Mouse (Mus musculus) intestine, embryonic 15.5 days (tissue): ENCODE results near the gene Uckl1. TPM values are rescaled to one million over a fixed set of nuclear protein-coding genes. Genes with fewer than 3 reads are reported as not detected.

Experiments
- ATAC-seq: fragments of 200-750 bp; cut with Nextera tagmentation; 2 replicates; pipeline ENCODE4 v1.8.0; 2017; ENCODE audit warnings: moderate TSS enrichment, moderate library complexity
- H3K27ac ChIP-seq: fragments of 300-500 bp; sonication (generic); 2 replicates; pipeline ENCODE4 v1.5.1; 2015; ENCODE audit warnings: mild to moderate bottlenecking, inconsistent platforms
- H3K27me3 ChIP-seq: fragments of 300-500 bp; sonication (generic); replicated peaks from 2 replicates; pipeline ENCODE4 v1.6.1; 2015; ENCODE audit warnings: inconsistent platforms
- H3K36me3 ChIP-seq: fragments of 300-500 bp; sonication (generic); 2 replicates; pipeline ENCODE4 v1.6.1; 2015; ENCODE audit warnings: inconsistent platforms
- H3K4me1 ChIP-seq: fragments of 300-500 bp; sonication (generic); replicated peaks from 2 replicates; pipeline ENCODE4 v1.6.1; 2015; ENCODE audit warnings: inconsistent platforms
- H3K4me2 ChIP-seq: fragments of 300-500 bp; sonication (generic); replicated peaks from 2 replicates; pipeline ENCODE4 v1.6.1; 2015; ENCODE audit warnings: mild to moderate bottlenecking, inconsistent platforms
- H3K4me3 ChIP-seq: fragments of 300-500 bp; sonication (generic); replicated peaks from 2 replicates; pipeline ENCODE4 v1.5.1; 2015; ENCODE audit warnings: inconsistent platforms
- H3K9ac ChIP-seq: fragments of 300-500 bp; sonication (generic); 2 replicates; pipeline ENCODE4 v1.6.1; 2015; ENCODE audit warnings: inconsistent platforms
- H3K9me3 ChIP-seq: fragments of 300-500 bp; sonication (generic); 2 replicates; pipeline ENCODE4 v1.6.1; 2016; ENCODE audit warnings: inconsistent platforms
- WGBS: fragments of 180-500 bp; shearing (Covaris S2); methylation state at CpG from one replicate; pipeline ENCODE4 v1.1.7; 2015; 5-methylcytosine and 5-hydroxymethylcytosine counted together
- polyA plus RNA-seq: library from polyadenylated mRNA; unstranded; fragments of >200 nt; fragmentation: Nextera tagmentation; extraction: Ambion mirVana; gene quantifications from 2 replicates; pipeline ENCODE4 v1.2.1, GENCODE M21; 2015

The Uckl1 gene
- polyA plus RNA-seq, 1 experiment from 2014 or later: 57.4 TPM

DNA sequence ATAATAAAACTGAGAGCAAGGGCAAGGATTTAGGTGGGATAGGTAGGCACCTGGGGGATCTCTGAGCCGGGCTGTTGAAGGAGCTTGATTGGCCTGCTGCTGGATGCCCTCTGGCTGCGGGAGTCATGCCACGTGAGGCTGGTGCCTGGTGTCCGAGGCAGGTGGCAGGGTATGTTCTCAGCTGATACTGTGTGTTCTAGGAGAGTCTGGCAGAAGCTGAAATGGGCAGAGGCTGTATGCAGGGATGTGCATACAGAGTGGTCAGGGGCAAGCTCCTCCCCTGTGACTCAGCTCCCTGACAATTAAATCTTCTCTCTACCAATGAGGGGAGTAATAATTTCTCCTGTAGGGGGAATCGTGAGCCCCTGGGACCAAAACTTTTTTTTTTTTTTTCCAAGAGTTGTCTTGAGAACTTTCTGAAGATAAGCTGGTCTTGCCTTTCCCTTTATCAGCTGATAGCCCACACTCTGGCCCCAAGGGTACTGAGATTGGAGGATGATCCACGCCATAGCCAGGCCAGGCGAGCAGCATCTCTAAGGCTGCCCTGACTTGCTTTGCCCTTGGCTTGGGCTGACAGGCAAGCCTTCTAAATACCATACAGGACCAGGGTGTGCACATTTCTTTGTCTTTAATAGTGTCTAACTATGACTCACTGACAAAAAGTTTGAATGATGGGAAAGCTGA is 12.8 kb upstream of the Uckl1 start:
- Histone ChIP-seq H3K9me3 (no peaks in the 10 kb centered on the region), H3K36me3 (no peaks in the 10 kb centered on the region), H3K27me3 (0 out of 2 replicates have a peak, but pooled peaks cover 3% of the 10 kb centered on the region), H3K4me1 (peaks cover 22% of the 10 kb centered on the region), H3K4me2 (peak overlapping the region; percentile 72; the same call in 1 of the 2 replicates), H3K9ac (0 out of 2 replicates have a peak overlapping the region, but pooled peaks have one; percentile 5), H3K27ac (no peak overlapping the region), H3K4me3 (no peak overlapping the region)
- ATAC-seq: no peak
- 71% methylated on average over 7 of the region's 7 CpGs for WGBS

- Histone ChIP-seq H3K4me3 (no peak overlapping the region), H3K9me3 (no peaks in the 10 kb centered on the region), H3K4me2 (no peak overlapping the region), H3K9ac (no peak overlapping the region), H3K4me1 (peaks cover 20% of the 10 kb centered on the region), H3K27ac (no peak overlapping the region), H3K27me3 (0 out of 2 replicates have a peak, but pooled peaks cover 3% of the 10 kb centered on the region), H3K36me3 (no peaks in the 10 kb centered on the region)
- no peak for ATAC-seq
- WGBS: 49% methylated on average over 6 of the region's 6 CpGs
Observed at GRCm38 (mm10) chr2:181596221-181596960, 11.7 kb upstream of the Uckl1 start.

- no peaks in the 10 kb centered on the region for H3K36me3 ChIP-seq
- H3K27ac ChIP-seq: no peak overlapping the region
- H3K4me2 ChIP-seq: no peak overlapping the region
- H3K9ac ChIP-seq: no peak overlapping the region
- peaks cover 18% of the 10 kb centered on the region for H3K4me1 ChIP-seq
- 70% methylated on average over 4 of the region's 4 CpGs for WGBS
- no peak for ATAC-seq
- H3K27me3 ChIP-seq: 0 out of 2 replicates have a peak, but pooled peaks cover 3% of the 10 kb centered on the region
- H3K9me3 ChIP-seq: no peaks in the 10 kb centered on the region
- H3K4me3 ChIP-seq: no peak overlapping the region
Observed at GRCm38 (mm10) chr2:181594946-181595696, 10.4 kb upstream of the Uckl1 start.

DNA sequence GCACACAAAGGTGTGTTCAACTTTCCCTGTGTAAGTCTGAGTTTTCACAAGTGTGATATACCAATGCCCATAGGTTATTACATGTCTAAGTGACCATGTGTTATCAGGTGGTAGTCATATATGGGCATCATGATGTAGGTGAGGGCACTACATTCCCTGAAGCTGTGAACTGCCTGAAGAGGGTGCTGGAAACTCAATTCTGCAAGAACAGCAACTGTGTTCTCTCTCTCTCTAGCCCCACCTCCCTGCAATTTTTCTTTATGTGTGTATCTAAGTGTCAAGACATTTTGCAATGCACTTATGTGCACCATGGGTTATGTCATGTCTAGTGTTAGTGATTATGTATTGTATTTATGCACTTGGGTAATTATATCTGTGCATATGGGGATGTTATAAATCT is 9.2 kb upstream of the Uckl1 start:
- Histone ChIP-seq H3K4me1 (peaks cover 18% of the 10 kb centered on the region), H3K9me3 (no peaks in the 10 kb centered on the region), H3K4me2 (no peak overlapping the region), H3K27me3 (0 out of 2 replicates have a peak, but pooled peaks cover 2% of the 10 kb centered on the region), H3K36me3 (peaks cover 7% of the 10 kb centered on the region; the same call in 1 of the 2 replicates), H3K4me3 (no peak overlapping the region), H3K27ac (no peak overlapping the region), H3K9ac (no peak overlapping the region)
- ATAC-seq: no peak

DNA sequence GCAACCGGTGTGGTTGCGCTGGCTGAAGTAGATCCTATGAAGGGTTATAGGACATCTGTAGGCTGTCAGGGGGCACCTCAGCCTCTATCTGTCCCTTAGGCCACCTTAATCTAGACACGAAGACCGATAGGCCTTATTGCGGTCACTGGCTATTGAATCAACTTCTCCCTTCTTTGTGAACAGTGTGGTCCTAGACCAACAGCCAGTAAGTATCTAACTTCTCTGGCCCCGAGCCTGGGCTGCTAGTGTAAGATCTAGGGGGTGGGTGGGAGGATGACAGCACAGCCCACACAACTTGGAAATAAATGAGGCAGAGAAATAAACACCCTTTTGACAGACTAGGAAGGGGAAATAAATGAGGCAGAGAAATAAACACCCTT is 8.3 kb upstream of the Uckl1 start:
- 5% methylated on average over 6 of the region's 6 CpGs for WGBS
- Histone ChIP-seq H3K9me3 (no peaks in the 10 kb centered on the region), H3K36me3 (peaks cover 14% of the 10 kb centered on the region; the same call in 1 of the 2 replicates), H3K4me3 (peak overlapping the region; percentile 89), H3K4me1 (peaks cover 18% of the 10 kb centered on the region), H3K4me2 (peak overlapping the region; percentile 77), H3K9ac (peak overlapping the region; percentile 87), H3K27me3 (no peaks in the 10 kb centered on the region), H3K27ac (peak overlapping the region; percentile 89)
- ATAC-seq: peak; percentile 32

- peak within 1 kb of the TSS; percentile 89 for H3K4me3 ChIP-seq
- H3K27ac ChIP-seq: peak within 1 kb of the TSS; percentile 89
- H3K36me3 ChIP-seq: peaks cover 18% of the 10 kb centered on the region; the same call in 1 of the 2 replicates
- H3K4me1 ChIP-seq: peaks cover 17% of the 10 kb centered on the region
- H3K4me2 ChIP-seq: peak within 1 kb of the TSS; percentile 77
- under 1% methylated on average over 69 of the region's 97 CpGs for WGBS
- H3K9ac ChIP-seq: peak within 1 kb of the TSS; percentile 87
- ATAC-seq: peak; percentile 83
- H3K9me3 ChIP-seq: no peaks in the 10 kb centered on the region
- H3K27me3 ChIP-seq: no peaks in the 10 kb centered on the region
Observed at GRCm38 (mm10) chr2:181592231-181593041, 7.7 kb upstream of the Uckl1 start, which contains the start of gene Zfp512b. Zfp512b (minus strand) TSS chr2:181592803.

DNA sequence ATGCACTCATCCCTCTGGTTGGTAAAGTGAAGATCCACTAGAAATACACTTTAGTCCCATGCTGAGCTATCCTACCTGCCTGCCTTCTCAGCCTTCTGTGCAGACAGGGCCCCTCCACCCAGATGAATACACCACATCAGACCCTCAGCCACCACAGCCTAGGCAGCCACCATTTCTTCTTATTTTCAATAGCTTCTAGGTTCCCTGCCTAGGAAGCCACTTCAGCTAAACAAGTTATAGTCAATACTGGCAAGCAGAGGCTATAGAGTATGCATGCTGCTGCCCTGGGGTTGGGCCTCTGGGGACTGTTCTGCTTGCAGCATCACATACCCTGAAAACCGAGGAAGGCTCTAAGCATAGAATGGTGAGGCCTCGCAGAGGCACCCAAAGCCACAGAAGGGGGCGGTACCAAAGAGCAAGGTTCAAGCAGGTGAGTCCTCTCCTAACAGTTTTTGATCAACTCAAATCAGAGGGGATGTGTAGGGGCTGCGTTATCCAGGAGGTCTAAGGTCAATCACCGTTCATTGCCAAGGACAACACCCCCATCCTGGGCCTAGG is 6.9 kb upstream of the Uckl1 start, which contains the start of gene Prpf6:
TSS of gene Prpf6 (plus strand) at position 341 of the 558 bp plus-strand sequence.
- H3K4me2 ChIP-seq: peak within 1 kb of the TSS; percentile 77
- WGBS: 8% methylated on average over 5 of the region's 5 CpGs
- H3K4me3 ChIP-seq: peak within 1 kb of the TSS; percentile 89
- H3K9me3 ChIP-seq: no peaks in the 10 kb centered on the region
- peaks cover 25% of the 10 kb centered on the region for H3K36me3 ChIP-seq
- peak within 1 kb of the TSS; percentile 87 for H3K9ac ChIP-seq
- H3K27ac ChIP-seq: peak within 1 kb of the TSS; percentile 89
- ATAC-seq: peak; percentile 30
- H3K4me1 ChIP-seq: peaks cover 15% of the 10 kb centered on the region
- no peaks in the 10 kb centered on the region for H3K27me3 ChIP-seq

DNA sequence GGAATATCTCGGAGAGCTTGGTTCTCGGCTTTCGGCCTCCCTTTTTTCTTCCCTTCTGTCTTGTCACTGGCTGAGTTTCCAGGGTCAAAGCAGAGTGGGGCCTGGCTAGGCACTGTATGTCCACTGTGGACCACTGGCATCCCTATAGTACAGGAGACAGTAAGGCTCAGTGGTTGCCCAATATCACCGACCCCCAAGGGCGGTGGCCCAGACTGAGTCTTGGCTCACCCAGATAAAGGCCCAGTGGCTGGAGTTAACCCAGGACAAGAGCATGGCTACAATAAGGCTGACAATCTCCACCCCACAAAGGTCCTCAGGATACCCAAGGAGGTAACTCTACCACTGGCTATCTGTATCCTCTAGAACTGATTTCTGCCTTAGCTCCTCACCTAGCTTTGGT is 5.8 kb upstream of the Uckl1 start:
- ATAC-seq: no peak

GRCm38 (mm10) chr2:181589732-181590105 is 5.0 kb upstream of the Uckl1 start:
- H3K27ac ChIP-seq: no peak overlapping the region
- no peak overlapping the region for H3K4me3 ChIP-seq
- no peaks in the 10 kb centered on the region for H3K27me3 ChIP-seq
- peaks cover 15% of the 10 kb centered on the region for H3K4me1 ChIP-seq
- peaks cover 38% of the 10 kb centered on the region for H3K36me3 ChIP-seq
- H3K4me2 ChIP-seq: no peak overlapping the region
- no peak for ATAC-seq
- H3K9me3 ChIP-seq: no peaks in the 10 kb centered on the region
- 97% methylated on average over 9 of the region's 9 CpGs for WGBS
- no peak overlapping the region for H3K9ac ChIP-seq

More for the DNA sequence above, 5.8 kb upstream of the Uckl1 start:
- H3K9me3 ChIP-seq: no peaks in the 10 kb centered on the region
- H3K4me3 ChIP-seq: no peak overlapping the region
- H3K4me1 ChIP-seq: peaks cover 15% of the 10 kb centered on the region
- no peak overlapping the region for H3K27ac ChIP-seq
- H3K27me3 ChIP-seq: no peaks in the 10 kb centered on the region
- H3K36me3 ChIP-seq: peaks cover 34% of the 10 kb centered on the region
- WGBS: 94% methylated on average over 5 of the region's 5 CpGs
- no peak overlapping the region for H3K4me2 ChIP-seq
- H3K9ac ChIP-seq: no peak overlapping the region

GRCm38 (mm10) chr2:181589011-181589731 is 4.5 kb upstream of the Uckl1 start:
- no peak overlapping the region for H3K9ac ChIP-seq
- WGBS: 92% methylated on average over 10 of the region's 10 CpGs
- no peak for ATAC-seq
- no peaks in the 10 kb centered on the region for H3K9me3 ChIP-seq
- no peak overlapping the region for H3K4me2 ChIP-seq
- peaks cover 44% of the 10 kb centered on the region for H3K36me3 ChIP-seq
- H3K4me3 ChIP-seq: no peak overlapping the region
- no peaks in the 10 kb centered on the region for H3K27me3 ChIP-seq
- H3K4me1 ChIP-seq: peaks cover 15% of the 10 kb centered on the region
- no peak overlapping the region for H3K27ac ChIP-seq
